Mouse (Mus musculus) adrenal gland, adult (tissue): ENCODE measurements at regions not wholly inside any gene's neighbourhood (a gene's known extent, or its start where the extent isn't known, plus 50 kb on each side); places are given as distances from the start of the nearest gene placed in this dataset.
"Not testable (repeated sequence)": the region's sequence is repeated elsewhere in the genome, so short reads cannot be mapped to it uniquely, and the experiment has no call there.

ENCODE experiments used
- DNase-seq, 2 experiments: peaks; one replicate each; pipeline ENCODE4 v3.0.0; 2022 to 2023; ENCODE audit warnings: low spot score in 1 of 2; ENCODE audit not compliant: inconsistent age in 2 of 2

DNA sequence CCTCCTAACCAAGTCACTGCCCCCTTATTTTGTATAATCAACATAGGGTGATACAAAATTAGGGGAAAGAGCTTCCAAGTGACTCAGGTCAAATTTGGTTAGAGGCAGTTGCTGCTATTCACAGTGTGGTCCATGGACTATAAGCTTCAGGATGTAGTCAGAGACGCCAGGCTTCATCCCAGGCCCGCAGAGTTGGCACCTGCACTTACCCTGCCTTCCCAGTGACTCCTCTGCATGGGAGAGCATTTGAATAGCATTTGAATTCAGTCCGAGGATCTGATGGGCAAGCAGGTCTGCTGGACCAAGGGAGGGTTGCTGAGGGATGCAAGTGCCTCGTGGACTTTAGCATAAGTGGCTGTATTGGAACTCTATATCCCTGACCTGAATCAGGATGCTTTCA is 181.8 kb downstream of the 1810013L24Rik start:
- DNase-seq: no peak

- peak; percentile 13 to 50 for DNase-seq
These were observed 186.3 kb downstream of the 1810013L24Rik start for GRCm38 (mm10) chr16:9016040-9016761.

GRCm38 (mm10) chr16:9016762-9017086 is 186.8 kb downstream of the 1810013L24Rik start:
- DNase-seq: no peak

DNA sequence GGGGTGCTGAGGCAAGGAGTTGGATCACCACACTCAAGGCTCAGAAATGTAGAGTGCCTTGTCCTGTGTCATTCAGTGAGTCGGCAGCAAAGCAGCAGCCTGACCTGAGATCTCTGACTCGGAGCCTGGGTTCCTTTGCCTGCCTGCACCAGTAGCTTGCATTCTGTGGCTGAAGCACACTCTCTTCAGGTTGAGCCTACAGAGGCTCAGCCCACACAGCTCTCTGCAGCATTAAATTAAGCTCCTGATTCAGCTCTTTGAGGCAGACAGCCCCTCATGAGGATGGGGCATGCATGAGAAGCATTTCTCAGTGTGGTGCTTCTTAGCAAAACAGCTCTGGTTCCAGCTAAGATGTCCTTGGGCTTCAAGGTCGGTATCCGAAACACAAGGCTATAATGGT is 200.8 kb downstream of the 1810013L24Rik start:
- DNase-seq: peak; percentile 9 to 70

DNA sequence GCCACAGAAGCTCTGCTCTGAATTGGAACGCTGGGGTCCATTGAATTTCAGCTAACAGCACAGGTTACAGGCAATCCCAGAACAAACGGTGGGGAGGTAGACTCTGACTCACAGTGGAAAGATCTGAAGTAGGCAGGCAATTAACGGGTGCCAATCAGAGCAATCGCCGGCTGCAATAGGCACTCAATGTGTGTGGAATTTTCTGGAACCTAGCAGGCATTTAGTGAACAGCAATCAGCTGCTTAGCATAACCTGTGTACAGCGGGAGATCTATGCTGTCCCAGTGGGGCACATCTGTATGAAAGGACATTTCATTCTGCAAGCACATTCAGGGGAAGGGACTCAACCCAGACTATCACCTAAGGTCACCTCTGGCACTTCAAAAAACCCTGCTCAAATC is 213.4 kb downstream of the 1810013L24Rik start:
- DNase-seq: no peak

- no peak for DNase-seq
These were observed 217.0 kb downstream of the 1810013L24Rik start for GRCm38 (mm10) chr16:9046864-9047263.

DNA sequence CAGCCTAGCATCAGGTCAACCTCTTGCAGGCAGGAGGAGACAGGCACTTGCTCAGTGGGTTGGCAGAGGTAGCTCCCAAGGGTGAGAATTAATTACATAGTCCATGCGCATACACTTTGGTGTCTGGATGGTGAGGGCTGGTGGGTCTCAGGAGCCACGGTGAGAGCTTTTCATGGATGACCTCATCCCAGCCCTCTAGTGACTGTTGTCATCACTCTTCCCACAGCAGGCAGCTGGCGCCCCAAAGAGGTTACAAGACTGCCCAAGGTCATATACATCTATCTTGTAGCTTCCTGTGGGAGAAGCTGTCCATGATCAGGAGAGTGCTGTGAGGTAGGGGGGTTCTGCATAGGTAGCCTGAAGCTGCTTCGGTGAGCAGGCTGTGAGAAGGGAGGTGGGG is 224.5 kb downstream of the 1810013L24Rik start:
- DNase-seq: peak in 1 of 2 experiments; percentile 61

DNA sequence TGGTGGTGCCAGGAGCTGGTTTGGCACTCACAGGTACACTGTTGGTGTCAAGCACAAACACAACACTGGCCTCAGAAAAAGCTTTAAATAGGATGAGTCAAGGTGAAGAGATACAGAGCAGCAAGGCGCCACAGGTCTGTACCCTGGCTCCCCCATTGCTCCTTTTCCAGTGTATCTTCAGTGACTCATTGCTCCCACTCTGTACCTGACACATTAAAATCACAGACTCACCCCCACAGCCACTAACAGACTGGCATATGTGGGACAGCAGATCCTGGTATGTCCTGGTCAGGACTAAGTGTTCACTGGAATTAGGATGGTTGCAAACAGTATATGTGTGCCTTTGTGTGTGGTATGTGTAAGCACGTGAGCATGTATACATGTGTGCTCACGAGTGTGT is 226.5 kb downstream of the 1810013L24Rik start:
- DNase-seq: no peak

GRCm38 (mm10) chr16:9071526-9071925 is 241.6 kb downstream of the 1810013L24Rik start:
- DNase-seq: no peak

- not testable (repeated sequence) for DNase-seq
These were observed 242.1 kb downstream of the 1810013L24Rik start for GRCm38 (mm10) chr16:9071956-9072355.

GRCm38 (mm10) chr16:9074295-9074694 is 244.4 kb downstream of the 1810013L24Rik start:
- DNase-seq: no peak

DNA sequence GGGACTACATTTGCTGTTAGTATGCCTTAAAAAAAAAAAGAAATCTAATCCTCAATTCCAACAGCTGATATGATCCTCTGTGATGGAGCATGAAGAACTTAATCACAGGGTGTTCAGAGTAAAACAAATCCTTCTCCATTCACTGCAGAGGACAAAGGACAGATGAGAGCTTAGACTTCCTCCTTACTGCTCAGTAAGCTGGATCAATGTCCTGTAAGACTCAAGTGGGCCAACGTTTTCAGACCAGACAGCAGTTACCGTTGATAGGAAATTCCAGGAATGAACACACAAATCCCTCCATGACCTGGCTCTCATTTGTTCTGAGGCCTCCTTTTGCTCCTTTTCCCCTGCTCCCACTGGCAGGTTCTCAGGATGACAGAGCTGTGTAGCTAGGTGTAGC is 247.6 kb downstream of the 1810013L24Rik start:
- DNase-seq: no peak

DNA sequence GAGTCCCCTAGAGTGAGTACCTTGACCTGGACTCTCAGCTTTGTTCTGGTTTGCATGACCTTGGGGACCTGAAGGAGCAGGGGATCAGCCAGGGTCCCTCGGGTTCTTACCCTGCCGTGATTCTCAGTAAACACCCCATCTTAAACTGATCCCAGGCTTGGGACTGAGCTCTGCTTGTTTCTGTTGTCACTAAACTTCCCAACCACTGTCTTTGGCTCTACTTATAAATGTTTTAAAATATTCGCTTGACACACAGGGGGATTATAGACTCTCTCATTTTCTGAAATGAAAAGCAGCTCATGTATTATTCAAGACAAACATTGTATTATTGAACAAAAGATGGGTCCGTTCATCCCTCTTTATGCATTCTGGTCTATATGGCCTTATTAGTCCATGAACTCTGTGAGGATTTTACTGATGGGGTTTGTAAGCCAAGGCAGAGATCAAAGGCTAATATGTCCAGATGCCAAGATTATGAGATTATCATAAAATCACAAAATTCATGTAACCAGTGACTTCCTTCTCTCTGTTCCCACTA is 248.6 kb downstream of the 1810013L24Rik start:
- DNase-seq: no peak

DNA sequence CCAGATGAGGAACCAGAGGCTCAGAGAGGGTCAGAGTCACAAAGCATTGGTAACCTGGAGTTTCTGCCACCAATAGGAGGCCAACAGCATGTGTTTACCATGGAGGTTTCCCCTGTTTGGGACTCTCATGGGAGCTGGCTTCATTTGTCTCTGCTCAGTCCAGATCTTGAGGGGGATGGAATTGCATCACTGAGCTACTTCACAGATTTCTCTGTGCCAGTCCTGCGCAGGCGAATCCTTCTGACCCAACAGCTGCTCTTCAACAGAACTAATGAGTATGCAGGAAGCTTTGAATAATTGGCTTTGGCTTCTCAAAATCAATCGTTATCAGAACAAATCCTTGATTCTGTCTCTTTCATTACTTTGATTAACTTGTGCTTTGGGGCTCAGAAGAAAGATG is 253.1 kb downstream of the 1810013L24Rik start:
- DNase-seq: no peak

DNA sequence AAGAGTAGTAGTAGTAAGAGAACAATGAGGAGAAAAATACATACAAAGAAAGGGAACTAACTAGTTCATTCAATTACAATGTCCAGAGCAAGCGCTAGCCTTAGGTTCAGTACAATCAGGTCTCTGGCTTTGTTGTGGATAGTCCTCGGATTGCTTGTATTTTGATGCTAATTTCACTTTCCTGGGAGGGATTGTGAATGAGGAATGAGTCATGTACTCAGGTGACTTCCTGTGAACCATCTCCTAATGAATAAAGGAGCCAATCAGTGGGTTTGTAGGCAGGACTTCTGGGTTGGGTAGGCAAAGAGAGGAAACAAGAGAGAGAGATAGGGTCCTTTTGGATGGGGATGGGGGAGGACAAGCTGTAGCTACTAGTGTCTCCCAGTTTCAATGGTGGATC is 253.8 kb downstream of the 1810013L24Rik start:
- DNase-seq: no peak

GRCm38 (mm10) chr16:9084581-9084980 is 254.7 kb downstream of the 1810013L24Rik start:
- DNase-seq: no peak

DNA sequence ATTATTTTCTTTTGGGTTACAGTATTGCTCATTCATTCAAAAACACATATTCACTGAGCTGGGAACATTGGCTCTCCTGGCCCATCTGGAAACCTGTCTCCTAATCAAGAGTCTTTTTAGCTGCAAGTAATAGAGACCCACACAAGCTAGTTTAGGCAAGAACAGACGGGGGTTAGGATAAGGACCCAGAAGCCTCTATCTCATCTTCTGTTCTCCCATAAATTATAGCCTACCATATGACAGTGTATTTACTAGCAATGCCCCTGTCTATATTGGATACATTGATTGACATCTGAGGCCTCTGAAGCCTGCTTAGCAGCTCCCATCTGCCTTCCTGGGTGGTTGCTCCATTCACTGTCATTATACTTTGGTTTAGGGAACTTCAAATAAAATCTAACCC is 255.2 kb downstream of the 1810013L24Rik start:
- DNase-seq: no peak

DNA sequence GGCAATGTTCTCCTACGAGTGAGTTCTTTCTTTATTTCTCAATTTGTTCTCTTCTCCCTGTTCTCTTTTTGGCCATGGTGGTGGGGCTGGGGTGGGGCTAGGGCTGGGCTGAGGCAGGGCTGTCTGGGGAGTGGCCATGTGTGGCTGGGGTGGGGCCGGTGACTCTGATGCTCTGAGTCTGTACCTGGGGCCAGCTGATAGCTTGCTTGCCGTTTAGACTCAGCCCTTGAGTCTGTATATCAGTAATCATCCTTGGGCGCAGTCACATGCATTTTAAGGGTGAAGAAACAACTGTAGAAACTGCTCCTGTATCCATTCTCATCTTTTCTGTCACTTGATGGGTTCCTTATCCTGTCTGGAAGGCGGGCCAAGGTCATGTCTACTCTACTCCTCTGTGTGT is 256.1 kb downstream of the 1810013L24Rik start:
- no peak for DNase-seq

DNA sequence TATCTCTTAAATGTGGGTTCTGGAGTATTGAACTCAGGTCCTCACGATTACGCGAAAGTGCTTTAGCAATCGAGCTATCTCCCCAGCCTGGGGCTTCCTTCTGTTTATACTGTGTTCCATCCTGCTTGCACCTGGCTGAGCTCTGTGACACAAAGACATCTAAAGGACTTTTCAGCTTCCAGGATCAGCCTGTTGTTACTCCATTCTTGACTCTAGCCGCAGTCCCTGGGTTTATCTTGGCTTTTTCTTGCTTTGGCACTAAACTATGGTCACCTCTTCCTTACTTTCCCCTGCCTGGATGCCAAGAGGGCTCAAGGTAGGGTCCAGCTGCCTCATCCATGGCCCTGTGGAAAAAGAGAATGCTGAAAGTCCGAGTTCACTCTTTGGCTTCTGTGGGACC is 261.9 kb downstream of the 1810013L24Rik start:
- DNase-seq: no peak

GRCm38 (mm10) chr16:9092191-9092848 is 262.4 kb downstream of the 1810013L24Rik start:
- no peak for DNase-seq

GRCm38 (mm10) chr16:9093593-9093992 is 263.7 kb downstream of the 1810013L24Rik start:
- DNase-seq: no peak

DNA sequence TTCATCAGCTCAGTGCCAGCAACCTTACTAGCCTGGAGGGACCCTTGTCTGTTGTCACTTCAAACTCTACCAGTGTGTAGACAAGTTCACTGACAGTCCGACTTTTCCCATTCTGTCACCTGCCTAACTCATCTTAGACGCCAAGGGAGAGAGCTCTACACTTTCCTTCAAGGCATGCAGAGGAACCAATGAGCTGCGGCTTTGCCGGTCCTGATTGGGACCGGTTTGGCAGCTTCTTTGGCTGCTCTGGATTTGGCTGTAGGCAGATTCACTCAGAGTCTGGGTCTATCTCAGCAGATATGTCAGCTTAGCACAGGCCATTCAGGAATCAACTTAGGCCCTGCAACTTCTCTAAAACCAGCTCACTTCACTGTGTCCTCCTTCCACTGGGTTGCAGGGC is 264.3 kb downstream of the 1810013L24Rik start:
- no peak for DNase-seq

DNA sequence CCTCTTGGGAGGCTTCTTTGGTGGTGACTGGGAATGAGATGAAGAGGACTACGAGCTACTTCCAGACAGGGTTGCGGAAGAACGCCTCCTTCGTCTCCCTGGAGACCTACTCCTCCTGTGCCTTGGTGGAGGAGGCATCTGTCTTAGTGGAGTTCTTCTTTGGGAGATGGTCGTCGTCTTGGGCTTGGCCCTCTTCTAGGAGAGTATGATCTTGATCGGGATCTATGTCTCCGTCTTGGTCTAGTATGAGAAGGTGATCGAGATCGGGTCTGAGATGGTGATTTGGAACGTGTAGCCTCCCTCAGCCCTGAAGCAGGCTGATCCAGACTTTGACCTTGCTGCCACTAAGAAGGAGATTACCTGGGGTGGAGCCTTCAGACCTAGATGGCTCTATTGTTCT is 276.3 kb downstream of the 1810013L24Rik start:
- no peak for DNase-seq
